Mouse (Mus musculus): ENCODE data around the gene Odf4. TPM values are rescaled to one million over a fixed set of nuclear protein-coding genes. Genes with fewer than 3 reads are reported as not detected.
A peak's percentile ranks its signal among the peaks of the same experiment; 100 is the strongest.
"Not testable (repeated sequence)": the region's sequence is repeated elsewhere in the genome, so short reads cannot be mapped to it uniquely, and the experiment has no call there.

Odf4 gene
- polyA plus RNA-seq, 1 experiment from 2014 or later, result not detected

- Histone ChIP-seq H3K36me3 (no peaks in the 10 kb centered on the region), H3K27me3 (replicated peaks) (no peaks in the 10 kb centered on the region; the same call in none of the 2 replicates), H3K9ac (no peak overlapping the region), H3K4me1 (replicated peaks) (0 out of 2 replicates have a peak, but pooled peaks cover 6% of the 10 kb centered on the region), H3K9me3 (no peaks in the 10 kb centered on the region), H3K4me2 (replicated peaks) (no peak overlapping the region), H3K27ac (no peak overlapping the region), H3K4me3 (replicated peaks) (no peak overlapping the region)
- WGBS, result 77% methylated on average over 2 of the region's 2 CpGs
- no peak for ATAC-seq
Observed at GRCm38 (mm10) chr11:68945245-68945644, 18.4 kb upstream of the Odf4 start.

GRCm38 (mm10) chr11:68942731-68943130 lies 15.8 kb upstream of the Odf4 start:
- Histone ChIP-seq H3K4me1 (replicated peaks) (0 out of 2 replicates have a peak, but pooled peaks cover 6% of the 10 kb centered on the region), H3K4me2 (replicated peaks) (no peak overlapping the region), H3K27ac (no peak overlapping the region), H3K36me3 (no peaks in the 10 kb centered on the region), H3K9ac (no peak overlapping the region), H3K4me3 (replicated peaks) (no peak overlapping the region), H3K27me3 (replicated peaks) (no peaks in the 10 kb centered on the region; the same call in none of the 2 replicates), H3K9me3 (no peaks in the 10 kb centered on the region)
- no peak for ATAC-seq
- WGBS, result 85% methylated on average over 8 of the region's 8 CpGs

GRCm38 (mm10) chr11:68940516-68940915 lies 13.6 kb upstream of the Odf4 start:
- peak overlapping the region; percentile 50 for H3K4me3 ChIP-seq (replicated peaks)
- WGBS, result 52% methylated on average over 4 of the region's 4 CpGs
- no peaks in the 10 kb centered on the region for H3K4me1 ChIP-seq (replicated peaks)
- H3K27me3 ChIP-seq (replicated peaks), result no peaks in the 10 kb centered on the region
- H3K4me2 ChIP-seq (replicated peaks), result peak overlapping the region; percentile 60
- no peaks in the 10 kb centered on the region for H3K9me3 ChIP-seq
- ATAC-seq, result no peak
- no peaks in the 10 kb centered on the region for H3K36me3 ChIP-seq
- peak overlapping the region; percentile 60 for H3K9ac ChIP-seq
- H3K27ac ChIP-seq, result no peak overlapping the region

- Histone ChIP-seq H3K36me3 (no peaks in the 10 kb centered on the region), H3K9me3 (no peaks in the 10 kb centered on the region), H3K27ac (peak overlapping the region; percentile 36; the same call in 1 of the 2 replicates), H3K4me2 (replicated peaks) (peak overlapping the region; percentile 60), H3K9ac (peak overlapping the region; percentile 60), H3K4me3 (replicated peaks) (peak overlapping the region; percentile 50), H3K27me3 (replicated peaks) (no peaks in the 10 kb centered on the region), H3K4me1 (replicated peaks) (no peaks in the 10 kb centered on the region)
- ATAC-seq, result peak; percentile 100
- 1% methylated on average over 16 of the region's 16 CpGs for WGBS
Observed at GRCm38 (mm10) chr11:68939451-68940304, 12.8 kb upstream of the Odf4 start.

GRCm38 (mm10) chr11:68936951-68937350 lies 10.1 kb upstream of the Odf4 start:
- H3K9me3 ChIP-seq; H3K4me2 ChIP-seq (replicated peaks); H3K4me1 ChIP-seq (replicated peaks); H3K9ac ChIP-seq; H3K27ac ChIP-seq; H3K4me3 ChIP-seq (replicated peaks); H3K36me3 ChIP-seq; H3K27me3 ChIP-seq (replicated peaks); ATAC-seq: not testable (repeated sequence)
- 84% methylated on average over 4 of the region's 4 CpGs for WGBS

GRCm38 (mm10) chr11:68933885-68934507 lies 7.1 kb upstream of the Odf4 start:
- Histone ChIP-seq H3K4me1 (replicated peaks) (no peaks in the 10 kb centered on the region; the same call in 1 of the 2 replicates), H3K4me2 (replicated peaks) (no peak overlapping the region), H3K9ac (no peak overlapping the region), H3K27me3 (replicated peaks) (no peaks in the 10 kb centered on the region), H3K36me3 (no peaks in the 10 kb centered on the region), H3K9me3 (no peaks in the 10 kb centered on the region), H3K27ac (no peak overlapping the region), H3K4me3 (replicated peaks) (no peak overlapping the region)
- no peak for ATAC-seq
- WGBS, result 66% methylated on average over 5 of the region's 5 CpGs

- H3K4me2 ChIP-seq (replicated peaks), result no peak overlapping the region
- H3K4me1 ChIP-seq (replicated peaks), result no peaks in the 10 kb centered on the region; the same call in 1 of the 2 replicates
- no peak overlapping the region for H3K4me3 ChIP-seq (replicated peaks)
- no peak overlapping the region for H3K27ac ChIP-seq
- no peaks in the 10 kb centered on the region for H3K27me3 ChIP-seq (replicated peaks)
- no peaks in the 10 kb centered on the region for H3K36me3 ChIP-seq
- WGBS, result 21% methylated on average over 6 of the region's 6 CpGs
- ATAC-seq, result no peak
- no peak overlapping the region for H3K9ac ChIP-seq
- no peaks in the 10 kb centered on the region for H3K9me3 ChIP-seq
Observed at GRCm38 (mm10) chr11:68929947-68930346, 3.1 kb upstream of the Odf4 start.

- Histone ChIP-seq H3K9me3 (no peaks in the 10 kb centered on the region), H3K27me3 (replicated peaks) (no peaks in the 10 kb centered on the region), H3K4me1 (replicated peaks) (no peaks in the 10 kb centered on the region; the same call in 1 of the 2 replicates), H3K27ac (no peak overlapping the region), H3K4me2 (replicated peaks) (no peak overlapping the region), H3K9ac (no peak overlapping the region), H3K36me3 (no peaks in the 10 kb centered on the region), H3K4me3 (replicated peaks) (no peak overlapping the region)
- 94% methylated on average over 2 of the region's 2 CpGs for WGBS
- ATAC-seq, result no peak
Observed at GRCm38 (mm10) chr11:68924749-68925148, 2.1 kb downstream of the Odf4 start.

- H3K36me3 ChIP-seq, result no peaks in the 10 kb centered on the region
- no peak overlapping the region for H3K27ac ChIP-seq
- H3K9ac ChIP-seq, result no peak overlapping the region
- ATAC-seq, result no peak
- WGBS, result 56% methylated on average over 3 of the region's 3 CpGs
- H3K4me2 ChIP-seq (replicated peaks), result no peak overlapping the region
- H3K9me3 ChIP-seq, result no peaks in the 10 kb centered on the region
- H3K27me3 ChIP-seq (replicated peaks), result no peaks in the 10 kb centered on the region
- H3K4me3 ChIP-seq (replicated peaks), result no peak overlapping the region
- H3K4me1 ChIP-seq (replicated peaks), result no peaks in the 10 kb centered on the region
Observed at GRCm38 (mm10) chr11:68923191-68923590, 3.7 kb downstream of the Odf4 start.

GRCm38 (mm10) chr11:68914566-68914965 lies 12.3 kb downstream of the Odf4 start:
- 93% methylated on average over 4 of the region's 4 CpGs for WGBS
- Histone ChIP-seq H3K4me1 (replicated peaks) (0 out of 2 replicates have a peak, but pooled peaks cover 3% of the 10 kb centered on the region), H3K9ac (no peak overlapping the region), H3K4me2 (replicated peaks) (no peak overlapping the region), H3K4me3 (replicated peaks) (no peak overlapping the region), H3K27me3 (replicated peaks) (no peaks in the 10 kb centered on the region), H3K27ac (no peak overlapping the region), H3K36me3 (no peaks in the 10 kb centered on the region), H3K9me3 (no peaks in the 10 kb centered on the region)
- no peak for ATAC-seq

GRCm38 (mm10) chr11:68911531-68912177 lies 15.2 kb downstream of the Odf4 start:
- peak overlapping the region; percentile 22 for H3K4me2 ChIP-seq (replicated peaks)
- no peak for ATAC-seq
- H3K27me3 ChIP-seq (replicated peaks), result no peaks in the 10 kb centered on the region
- no peaks in the 10 kb centered on the region for H3K36me3 ChIP-seq
- no peaks in the 10 kb centered on the region for H3K9me3 ChIP-seq
- H3K9ac ChIP-seq, result no peak overlapping the region
- WGBS, result 29% methylated on average over 14 of the region's 14 CpGs
- no peak overlapping the region for H3K4me3 ChIP-seq (replicated peaks)
- 0 out of 2 replicates have a peak, but pooled peaks cover 3% of the 10 kb centered on the region for H3K4me1 ChIP-seq (replicated peaks)
- H3K27ac ChIP-seq, result peak overlapping the region; percentile 78

GRCm38 (mm10) chr11:68908846-68909503 lies 17.9 kb downstream of the Odf4 start:
- WGBS, result 44% methylated on average over 7 of the region's 7 CpGs
- Histone ChIP-seq H3K36me3 (peaks cover 16% of the 10 kb centered on the region), H3K27me3 (replicated peaks) (no peaks in the 10 kb centered on the region), H3K27ac (no peak overlapping the region), H3K4me1 (replicated peaks) (0 out of 2 replicates have a peak, but pooled peaks cover 3% of the 10 kb centered on the region), H3K9me3 (no peaks in the 10 kb centered on the region), H3K4me3 (replicated peaks) (no peak overlapping the region), H3K9ac (no peak overlapping the region), H3K4me2 (replicated peaks) (no peak overlapping the region)
- ATAC-seq, result no peak

All from intestine, embryonic 15.5 days (tissue).